Mouse (Mus musculus) lung, adult 2 months (tissue): ENCODE results near the gene Plxnd1. TPM values are rescaled to one million over a fixed set of nuclear protein-coding genes. Genes with fewer than 3 reads are reported as not detected.

ENCODE experiments used
- DNase-seq: peaks from one replicate; pipeline ENCODE4 v3.0.0; 2022
- H3K4me1 ChIP-seq: fragments of 200-500 bp; 2 replicates; pipeline ENCODE4 v1.6.1; 2011; ENCODE audit warnings: low read length; ENCODE audit not compliant: control insufficient read depth, insufficient read depth
- H3K4me3 ChIP-seq: fragments of 200-500 bp; replicated peaks from 2 replicates; pipeline ENCODE3; 2011; ENCODE audit warnings: low read depth, mild to moderate bottlenecking, control low read depth, low read length; ENCODE audit errors: extremely low read depth
- CTCF ChIP-seq: fragments of 200-500 bp; IDR thresholded peaks from 2 replicates; pipeline ENCODE4 v1.5.1; 2011; ENCODE audit warnings: mild to moderate bottlenecking, low read length, control low read depth; ENCODE audit not compliant: insufficient read depth
- POLR2A ChIP-seq: fragments of 200-500 bp; IDR thresholded peaks from 2 replicates; pipeline ENCODE4 v1.6.1; 2011; ENCODE audit warnings: low read depth, mild to moderate bottlenecking, control low read depth, low read length, borderline replicate concordance; ENCODE audit errors: extremely low read depth
- WGBS: fragments of 180-500 bp; shearing (Covaris S2); methylation state at CpG from one replicate; pipeline ENCODE4 v1.1.7; 2018; 5-methylcytosine and 5-hydroxymethylcytosine counted together
- polyA plus RNA-seq: library from polyadenylated mRNA; depleted of rRNA; stranded (reverse); fragments of >200 nt; gene quantifications from 2 replicates; pipeline ENCODE4 v1.2.3, GENCODE M21; 2012; rRNA removed

Plxnd1 gene
- polyA plus RNA-seq, result 146 and 185 TPM in 2 replicates

GRCm38 (mm10) chr6:115994877-115995520 is at the start of gene Plxnd1:
Gene Plxnd1, minus strand, starts transcription at chr6:115995005.
- no peak for TF ChIP-seq CTCF
- TF ChIP-seq POLR2A, result peak; percentile 89; the same call in 1 of the 2 replicates
- peak within 1 kb of the TSS; percentile 72 for H3K4me3 ChIP-seq
- WGBS, result 1% methylated on average over 48 of the region's 51 CpGs
- H3K4me1 ChIP-seq, result peaks cover 27% of the 10 kb centered on the region
- peak; percentile 97 for DNase-seq

GRCm38 (mm10) chr6:116044039-116044438 is 49.2 kb upstream of the Plxnd1 start:
- H3K4me3 ChIP-seq, result no peak overlapping the region
- WGBS, result 43% methylated on average over 2 of the region's 2 CpGs
- no peak for DNase-seq
- H3K4me1 ChIP-seq, result peaks cover 6% of the 10 kb centered on the region
- TF ChIP-seq CTCF (no peak), POLR2A (no peak)

GRCm38 (mm10) chr6:116038222-116038621 is 43.4 kb upstream of the Plxnd1 start:
- Histone ChIP-seq H3K4me1 (no peaks in the 10 kb centered on the region; the same call in 1 of the 2 replicates), H3K4me3 (no peak overlapping the region)
- WGBS, result 78% methylated on average over 2 of the region's 2 CpGs
- DNase-seq, result no peak
- TF ChIP-seq POLR2A (no peak), CTCF (no peak)

GRCm38 (mm10) chr6:116037281-116037831 is 42.6 kb upstream of the Plxnd1 start:
- Histone ChIP-seq H3K4me1 (no peaks in the 10 kb centered on the region; the same call in 1 of the 2 replicates), H3K4me3 (no peak overlapping the region)
- TF ChIP-seq POLR2A (no peak), CTCF (no peak)
- WGBS, result 79% methylated on average over 5 of the region's 5 CpGs
- no peak for DNase-seq

- TF ChIP-seq POLR2A (no peak), CTCF (no peak)
- WGBS, result 89% methylated on average over 2 of the region's 2 CpGs
- no peak overlapping the region for H3K4me3 ChIP-seq
- no peak for DNase-seq
- H3K4me1 ChIP-seq, result no peaks in the 10 kb centered on the region; the same call in 1 of the 2 replicates
Measured at GRCm38 (mm10) chr6:116036555-116036954, 41.8 kb upstream of the Plxnd1 start.

GRCm38 (mm10) chr6:116031052-116031451 is 36.2 kb upstream of the Plxnd1 start:
- H3K4me3 ChIP-seq, result no peak overlapping the region
- 91% methylated on average over 5 of the region's 5 CpGs for WGBS

GRCm38 (mm10) chr6:116024666-116025065 is 29.9 kb upstream of the Plxnd1 start:
- DNase-seq, result no peak
- TF ChIP-seq POLR2A, result no peak
- TF ChIP-seq CTCF, result no peak
- no peak overlapping the region for H3K4me3 ChIP-seq
- H3K4me1 ChIP-seq, result no peaks in the 10 kb centered on the region
- 89% methylated on average over 4 of the region's 4 CpGs for WGBS

More at GRCm38 (mm10) chr6:116031052-116031451, 36.2 kb upstream of the Plxnd1 start:
- no peak for DNase-seq
- H3K4me1 ChIP-seq, result no peaks in the 10 kb centered on the region; the same call in 1 of the 2 replicates
- TF ChIP-seq POLR2A, result no peak
- no peak for TF ChIP-seq CTCF

GRCm38 (mm10) chr6:116021961-116022485 is 27.2 kb upstream of the Plxnd1 start:
- no peak overlapping the region for H3K4me3 ChIP-seq
- TF ChIP-seq POLR2A, result no peak
- no peak for TF ChIP-seq CTCF
- DNase-seq, result no peak
- no peaks in the 10 kb centered on the region for H3K4me1 ChIP-seq
- WGBS, result 82% methylated on average over 9 of the region's 9 CpGs

GRCm38 (mm10) chr6:116015902-116016301 is 21.1 kb upstream of the Plxnd1 start:
- no peak for DNase-seq
- TF ChIP-seq CTCF, result no peak
- no peak for TF ChIP-seq POLR2A
- WGBS, result 84% methylated on average over 3 of the region's 3 CpGs
- no peak overlapping the region for H3K4me3 ChIP-seq
- H3K4me1 ChIP-seq, result no peaks in the 10 kb centered on the region
